Mouse (Mus musculus): ENCODE data around the gene BC017158. TPM values are rescaled to one million over a fixed set of nuclear protein-coding genes. Genes with fewer than 3 reads are reported as not detected.

BC017158 gene
- total RNA-seq, 2 experiments from 2014 or later: 50.8 to 95.0 TPM

GRCm38 (mm10) chr7:128270431-128270850 lies 27.5 kb downstream of the BC017158 start:
- ATAC-seq (replicated peaks; ENCODE audit: low FRiP score, low TSS enrichment, poor library complexity, severe bottlenecking): peak; percentile 93

- ATAC-seq (replicated peaks; ENCODE audit: low FRiP score, low TSS enrichment, poor library complexity, severe bottlenecking): no peak
Measured at GRCm38 (mm10) chr7:128267813-128268212, 30.2 kb downstream of the BC017158 start.

GRCm38 (mm10) chr7:128267391-128267790 lies 30.6 kb downstream of the BC017158 start:
- ATAC-seq (replicated peaks; ENCODE audit: low FRiP score, low TSS enrichment, poor library complexity, severe bottlenecking): no peak

GRCm38 (mm10) chr7:128266056-128266455 lies 31.9 kb downstream of the BC017158 start:
- no peak for ATAC-seq (replicated peaks; ENCODE audit: low FRiP score, low TSS enrichment, poor library complexity, severe bottlenecking)

GRCm38 (mm10) chr7:128265411-128265810 lies 32.6 kb downstream of the BC017158 start, which contains the start of gene Slc5a2:
Gene Slc5a2, plus strand, starts transcription at chr7:128265657.
- no peak for ATAC-seq (replicated peaks; ENCODE audit: low FRiP score, low TSS enrichment, poor library complexity, severe bottlenecking)

- ATAC-seq (replicated peaks; ENCODE audit: low FRiP score, low TSS enrichment, poor library complexity, severe bottlenecking): peak; percentile 51
Measured at GRCm38 (mm10) chr7:128256783-128257334, 41.1 kb downstream of the BC017158 start.

GRCm38 (mm10) chr7:128255757-128256156 lies 42.2 kb downstream of the BC017158 start:
- ATAC-seq (replicated peaks; ENCODE audit: low FRiP score, low TSS enrichment, poor library complexity, severe bottlenecking): no peak

GRCm38 (mm10) chr7:128254978-128255377 lies 43.0 kb downstream of the BC017158 start:
- ATAC-seq (replicated peaks; ENCODE audit: low FRiP score, low TSS enrichment, poor library complexity, severe bottlenecking): no peak

- ATAC-seq (replicated peaks; ENCODE audit: low FRiP score, low TSS enrichment, poor library complexity, severe bottlenecking): 0 out of 2 replicates have a peak, but pooled peaks have one; percentile 35
Measured at GRCm38 (mm10) chr7:128252609-128253008, 45.4 kb downstream of the BC017158 start.

GRCm38 (mm10) chr7:128251946-128252345 lies 46.0 kb downstream of the BC017158 start:
- ATAC-seq (replicated peaks; ENCODE audit: low FRiP score, low TSS enrichment, poor library complexity, severe bottlenecking): no peak

- ATAC-seq (replicated peaks; ENCODE audit: low FRiP score, low TSS enrichment, poor library complexity, severe bottlenecking): 0 out of 2 replicates have a peak, but pooled peaks have one; percentile 38
Measured at GRCm38 (mm10) chr7:128249998-128250397, 48.0 kb downstream of the BC017158 start.

GRCm38 (mm10) chr7:128248081-128249042 lies 49.6 kb downstream of the BC017158 start:
- ATAC-seq (replicated peaks; ENCODE audit: low FRiP score, low TSS enrichment, poor library complexity, severe bottlenecking): no peak

- ATAC-seq (replicated peaks; ENCODE audit: low FRiP score, low TSS enrichment, poor library complexity, severe bottlenecking): peak; percentile 73
Measured at GRCm38 (mm10) chr7:128247443-128247842, 50.5 kb downstream of the BC017158 start.

GRCm38 (mm10) chr7:128246496-128247391 lies 51.2 kb downstream of the BC017158 start, which contains the start of gene Tgfb1i1:
Gene Tgfb1i1, plus strand, starts transcription at chr7:128246812.
- peak; percentile 14 for ATAC-seq (replicated peaks; ENCODE audit: low FRiP score, low TSS enrichment, poor library complexity, severe bottlenecking)

GRCm38 (mm10) chr7:128245547-128245946 lies 52.4 kb downstream of the BC017158 start:
- no peak for ATAC-seq (replicated peaks; ENCODE audit: low FRiP score, low TSS enrichment, poor library complexity, severe bottlenecking)

GRCm38 (mm10) chr7:128244410-128245025 lies 53.5 kb downstream of the BC017158 start:
- ATAC-seq (replicated peaks; ENCODE audit: low FRiP score, low TSS enrichment, poor library complexity, severe bottlenecking): no peak

GRCm38 (mm10) chr7:128243921-128244320 lies 54.0 kb downstream of the BC017158 start:
- ATAC-seq (replicated peaks; ENCODE audit: low FRiP score, low TSS enrichment, poor library complexity, severe bottlenecking): no peak

GRCm38 (mm10) chr7:128242331-128242730 lies 55.6 kb downstream of the BC017158 start:
- no peak for ATAC-seq (replicated peaks; ENCODE audit: low FRiP score, low TSS enrichment, poor library complexity, severe bottlenecking)
